Mouse (Mus musculus) liver, embryonic 16.5 days (tissue): Measurements from ENCODE around the gene Ripor3. TPM values are rescaled to one million over a fixed set of nuclear protein-coding genes. Genes with fewer than 3 reads are reported as not detected.

Experiments
- ATAC-seq: fragments of 200-750 bp; cut with Nextera tagmentation; 2 replicates; pipeline ENCODE4 v1.8.0; 2017; ENCODE audit warnings: low read depth, mild to moderate bottlenecking, moderate number of reproducible peaks, moderate library complexity
- H3K27ac ChIP-seq: fragments of 300-500 bp; sonication (generic); 2 replicates; pipeline ENCODE4 v1.5.1; 2014; ENCODE audit warnings: mild to moderate bottlenecking, low read length
- H3K27me3 ChIP-seq: fragments of 300-500 bp; sonication (generic); 2 replicates; pipeline ENCODE4 v1.6.1; 2014; ENCODE audit warnings: low read depth, low read length, mixed read lengths; ENCODE audit not compliant: control insufficient read depth, insufficient read depth
- H3K36me3 ChIP-seq: fragments of 300-500 bp; sonication (generic); 2 replicates; pipeline ENCODE4 v1.6.1; 2014; ENCODE audit warnings: mild to moderate bottlenecking; ENCODE audit not compliant: control insufficient read depth, insufficient read depth
- H3K4me1 ChIP-seq: fragments of 300-500 bp; sonication (generic); 2 replicates; pipeline ENCODE4 v1.6.1; 2014; ENCODE audit warnings: low read depth, low read length, mixed read lengths; ENCODE audit not compliant: control insufficient read depth
- H3K4me2 ChIP-seq: fragments of 300-500 bp; sonication (generic); 2 replicates; pipeline ENCODE4 v1.6.1; 2014; ENCODE audit warnings: low read depth, low read length, mixed read lengths
- H3K4me3 ChIP-seq: fragments of 300-500 bp; sonication (generic); 2 replicates; pipeline ENCODE4 v1.5.1; 2014; ENCODE audit warnings: low read depth, mild to moderate bottlenecking, low read length
- H3K9ac ChIP-seq: fragments of 300-500 bp; sonication (generic); 2 replicates; pipeline ENCODE4 v1.6.1; 2014; ENCODE audit warnings: low read depth, low read length
- H3K9me3 ChIP-seq: fragments of 300-500 bp; sonication (generic); replicated peaks from 2 replicates; pipeline ENCODE4 v1.6.1; 2016; ENCODE audit warnings: low read length; ENCODE audit not compliant: control insufficient read depth
- WGBS: fragments of 180-500 bp; shearing (Covaris S2); extraction: QIAGEN DNeasy Blood & Tissue Kit; methylation state at CpG from one replicate; pipeline ENCODE4 v1.1.7; 2014; ENCODE audit not compliant: insufficient replicate concordance; 5-methylcytosine and 5-hydroxymethylcytosine counted together
- polyA plus RNA-seq: library from polyadenylated mRNA; unstranded; fragments of >200 nt; fragmentation: Nextera tagmentation; extraction: Ambion mirVana; gene quantifications from 2 replicates; pipeline ENCODE4 v1.2.1, GENCODE M21; 2015

Gene Ripor3
- polyA plus RNA-seq, 1 experiment from 2014 or later = 1.2 TPM

DNA sequence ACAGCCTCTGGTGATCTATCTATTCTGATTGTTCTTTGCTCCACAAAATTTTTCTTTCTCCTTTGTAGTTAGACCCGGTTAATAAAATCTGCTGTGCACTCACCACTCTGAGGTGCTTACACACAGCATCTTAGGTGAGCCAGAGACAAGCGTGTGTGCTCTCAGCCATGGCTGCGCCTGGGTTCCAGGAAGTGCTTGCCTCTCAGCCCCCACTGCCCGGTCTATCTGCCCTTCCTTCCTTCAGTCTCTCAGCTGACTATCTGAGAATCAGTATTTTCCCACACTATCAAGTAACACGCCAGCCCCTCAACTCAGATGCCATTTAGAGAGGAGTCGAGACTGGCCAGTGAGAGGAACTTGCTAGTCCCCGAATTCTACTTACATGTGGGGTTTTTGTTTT is 50.4 kb downstream of the Ripor3 start:
- Histone ChIP-seq H3K4me2 (no peak overlapping the region), H3K4me1 (peaks cover 26% of the 10 kb centered on the region), H3K27ac (peak overlapping the region; percentile 84)

DNA sequence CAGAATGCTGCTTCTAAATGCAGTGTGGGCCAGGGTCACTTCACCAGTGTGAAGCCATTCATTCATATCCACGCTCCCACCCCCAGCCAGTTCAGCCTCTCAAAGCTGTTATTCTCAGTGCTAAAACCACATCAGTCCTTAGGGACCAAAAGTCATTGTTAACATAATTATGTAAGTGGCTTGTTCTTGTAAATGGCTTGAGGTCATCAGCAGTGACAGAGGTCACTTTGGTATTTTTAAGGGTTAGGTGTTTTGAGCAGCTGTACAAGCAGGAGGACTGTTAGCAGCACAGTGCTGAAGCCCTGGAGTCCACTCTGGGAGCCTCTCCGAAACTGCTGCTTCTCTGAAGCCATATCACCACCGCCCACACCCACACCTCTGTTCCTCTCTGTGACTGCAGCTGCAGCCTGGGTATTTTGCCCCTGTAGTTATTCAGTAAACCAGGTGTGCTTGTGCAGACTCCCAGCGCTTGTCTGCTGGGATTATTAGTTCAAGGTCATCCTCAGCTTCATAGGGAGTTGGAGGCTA is 51.0 kb downstream of the Ripor3 start:
- Histone ChIP-seq H3K27me3 (no peaks in the 10 kb centered on the region), H3K9me3 (no peaks in the 10 kb centered on the region), H3K9ac (no peak overlapping the region), H3K4me2 (peak overlapping the region; percentile 43), H3K4me1 (peaks cover 26% of the 10 kb centered on the region), H3K4me3 (no peak overlapping the region), H3K27ac (peak overlapping the region; percentile 84), H3K36me3 (no peaks in the 10 kb centered on the region)
- ATAC-seq = peak; percentile 59
- WGBS = 37% methylated on average over 4 of the region's 4 CpGs

More for the DNA sequence above, 50.4 kb downstream of the Ripor3 start:
- Histone ChIP-seq H3K36me3 (no peaks in the 10 kb centered on the region), H3K9ac (peak overlapping the region; percentile 9; the same call in 1 of the 2 replicates), H3K27me3 (no peaks in the 10 kb centered on the region), H3K4me3 (no peak overlapping the region), H3K9me3 (no peaks in the 10 kb centered on the region)
- no peak for ATAC-seq
- 24% methylated on average over 7 of the region's 7 CpGs for WGBS

DNA sequence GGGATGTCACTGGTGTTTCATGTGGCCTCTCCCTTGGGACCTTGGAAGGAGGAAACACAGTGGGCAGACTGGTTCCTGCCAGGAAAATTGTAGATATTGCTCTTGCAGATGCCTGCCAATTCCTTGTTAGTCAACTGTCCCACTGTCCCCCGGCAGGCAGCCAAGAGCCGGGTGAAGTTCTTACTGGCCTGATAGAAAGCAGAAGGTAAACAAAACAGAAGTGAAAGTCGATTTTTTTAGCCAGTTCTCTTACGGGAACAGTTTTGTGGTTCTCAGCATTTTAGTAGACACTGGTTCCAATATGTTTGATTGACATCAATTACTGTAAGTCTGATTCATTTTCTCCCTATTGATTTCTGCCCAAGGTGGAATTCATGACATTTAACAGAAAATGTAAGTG is 51.6 kb downstream of the Ripor3 start:
- Histone ChIP-seq H3K27me3 (no peaks in the 10 kb centered on the region), H3K4me2 (peak overlapping the region; percentile 43)
- WGBS = 35% methylated on average over 4 of the region's 4 CpGs

DNA sequence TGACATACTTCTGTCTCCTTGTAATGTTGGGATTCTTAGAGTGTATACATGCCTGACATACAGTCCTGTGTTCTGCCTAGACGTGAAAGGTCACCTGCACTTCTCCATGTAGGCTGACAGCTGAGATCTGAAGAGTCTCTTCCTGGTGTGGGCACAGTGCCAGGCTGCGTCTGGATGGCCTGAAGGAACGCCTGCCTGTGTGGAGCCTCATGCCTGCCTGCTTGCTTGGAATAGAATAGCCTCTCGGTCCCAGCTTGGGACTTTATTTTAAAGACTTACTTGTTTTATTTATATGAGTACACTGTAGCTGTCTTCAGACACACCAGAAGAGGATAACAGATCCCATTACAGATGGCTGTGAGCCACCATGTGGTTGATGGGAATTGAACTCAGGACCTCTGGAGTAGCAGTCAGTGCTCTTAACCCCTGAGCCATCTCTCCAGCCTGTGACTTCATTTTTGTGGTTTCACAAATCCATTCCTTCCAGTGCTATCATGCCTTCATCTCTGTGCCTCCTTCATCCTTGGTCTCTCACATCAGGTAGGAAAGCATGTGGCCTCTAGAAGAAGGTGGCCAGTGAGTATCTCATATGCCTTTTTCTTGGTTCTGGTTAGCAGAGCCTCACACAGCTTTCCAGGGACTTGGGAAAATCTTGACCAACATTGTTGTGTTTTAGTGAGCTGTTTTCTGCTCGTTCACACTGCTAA is 52.2 kb downstream of the Ripor3 start:
- peak overlapping the region; percentile 84 for H3K27ac ChIP-seq
- no peak for ATAC-seq

More for the DNA sequence above, 51.6 kb downstream of the Ripor3 start:
- Histone ChIP-seq H3K27ac (peak overlapping the region; percentile 84), H3K36me3 (no peaks in the 10 kb centered on the region), H3K4me1 (peaks cover 26% of the 10 kb centered on the region), H3K4me3 (no peak overlapping the region), H3K9ac (no peak overlapping the region), H3K9me3 (no peaks in the 10 kb centered on the region)
- ATAC-seq = peak; percentile 56

DNA sequence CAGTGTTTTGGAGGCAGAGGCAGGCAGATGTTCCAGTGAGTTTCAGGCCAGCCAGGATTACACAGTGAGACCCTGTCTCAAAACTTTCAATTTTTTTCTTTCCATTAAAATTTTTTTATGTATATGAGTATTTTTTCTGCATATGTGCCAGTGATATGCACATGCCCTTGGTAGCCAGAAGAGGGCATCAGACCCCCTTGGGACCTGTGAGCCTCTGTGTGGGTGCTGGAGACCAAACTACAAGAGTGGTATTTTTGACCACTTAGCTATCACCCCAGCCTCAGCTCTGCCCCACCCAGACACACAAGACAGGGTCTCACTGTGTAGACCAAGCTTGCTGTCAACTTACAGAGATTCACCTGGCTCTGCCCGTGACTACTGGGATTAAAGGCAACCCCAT is 52.9 kb downstream of the Ripor3 start:
- 78% methylated on average over 1 of the region's 1 CpGs for WGBS
- no peak for ATAC-seq

More for the DNA sequence above, 52.2 kb downstream of the Ripor3 start:
- no peaks in the 10 kb centered on the region for H3K27me3 ChIP-seq
- H3K9ac ChIP-seq = no peak overlapping the region
- H3K4me3 ChIP-seq = no peak overlapping the region
- peaks cover 26% of the 10 kb centered on the region for H3K4me1 ChIP-seq
- WGBS = 54% methylated on average over 5 of the region's 5 CpGs
- H3K4me2 ChIP-seq = no peak overlapping the region
- no peaks in the 10 kb centered on the region for H3K9me3 ChIP-seq
- no peaks in the 10 kb centered on the region for H3K36me3 ChIP-seq

DNA sequence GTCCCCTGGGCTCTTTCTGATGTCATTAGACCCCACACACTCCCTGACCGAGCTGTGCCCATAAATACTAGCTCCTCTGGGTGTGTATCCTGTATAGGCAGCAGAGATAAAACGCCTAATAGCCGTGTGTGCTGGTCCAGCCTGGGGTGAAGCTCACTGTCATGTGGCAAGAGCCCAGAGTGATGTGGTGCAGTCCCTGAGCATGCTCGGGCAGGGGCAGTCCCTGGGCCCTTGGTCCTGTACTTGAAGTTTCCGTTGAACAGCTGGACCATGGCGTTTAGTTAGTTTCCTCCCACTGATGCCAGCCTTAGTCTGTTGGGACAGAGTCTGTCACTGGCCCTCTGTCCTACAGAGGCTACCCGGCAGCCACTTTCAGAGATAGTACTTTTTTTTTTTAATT is 55.5 kb downstream of the Ripor3 start:
- Histone ChIP-seq H3K9ac (no peak overlapping the region), H3K4me2 (no peak overlapping the region), H3K36me3 (no peaks in the 10 kb centered on the region), H3K9me3 (no peaks in the 10 kb centered on the region), H3K4me1 (peaks cover 21% of the 10 kb centered on the region), H3K4me3 (no peak overlapping the region), H3K27me3 (no peaks in the 10 kb centered on the region), H3K27ac (no peak overlapping the region)
- WGBS = 54% methylated on average over 7 of the region's 7 CpGs
- ATAC-seq = no peak

More for the DNA sequence above, 52.9 kb downstream of the Ripor3 start:
- Histone ChIP-seq H3K4me2 (no peak overlapping the region), H3K9ac (no peak overlapping the region), H3K4me3 (no peak overlapping the region), H3K27ac (no peak overlapping the region), H3K36me3 (no peaks in the 10 kb centered on the region), H3K4me1 (peaks cover 26% of the 10 kb centered on the region), H3K9me3 (no peaks in the 10 kb centered on the region), H3K27me3 (no peaks in the 10 kb centered on the region)

DNA sequence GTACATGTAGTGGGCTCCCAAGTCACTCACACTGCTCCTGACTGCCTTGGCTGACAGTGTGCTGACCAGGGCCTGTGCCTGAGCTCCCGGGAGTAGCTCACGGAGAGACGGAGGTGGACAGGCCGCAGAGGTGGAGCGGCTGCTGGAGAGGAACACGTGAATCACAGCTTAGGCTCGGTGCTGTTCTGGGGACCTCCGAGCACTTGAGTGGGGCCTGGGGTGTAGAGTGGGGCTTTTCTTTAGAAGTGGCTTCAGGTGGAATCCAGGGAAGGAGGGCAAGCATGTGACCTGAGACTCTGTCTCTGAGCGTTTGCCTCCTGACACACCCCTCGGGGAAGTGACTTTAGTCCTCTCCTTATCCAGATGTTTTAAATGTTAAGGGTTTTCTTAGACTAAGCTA is 56.6 kb downstream of the Ripor3 start:
- Histone ChIP-seq H3K27ac (no peak overlapping the region), H3K4me1 (peaks cover 27% of the 10 kb centered on the region), H3K4me3 (no peak overlapping the region), H3K9ac (no peak overlapping the region), H3K36me3 (no peaks in the 10 kb centered on the region), H3K9me3 (no peaks in the 10 kb centered on the region), H3K27me3 (no peaks in the 10 kb centered on the region), H3K4me2 (no peak overlapping the region)
- WGBS = 75% methylated on average over 10 of the region's 10 CpGs
- ATAC-seq = no peak

DNA sequence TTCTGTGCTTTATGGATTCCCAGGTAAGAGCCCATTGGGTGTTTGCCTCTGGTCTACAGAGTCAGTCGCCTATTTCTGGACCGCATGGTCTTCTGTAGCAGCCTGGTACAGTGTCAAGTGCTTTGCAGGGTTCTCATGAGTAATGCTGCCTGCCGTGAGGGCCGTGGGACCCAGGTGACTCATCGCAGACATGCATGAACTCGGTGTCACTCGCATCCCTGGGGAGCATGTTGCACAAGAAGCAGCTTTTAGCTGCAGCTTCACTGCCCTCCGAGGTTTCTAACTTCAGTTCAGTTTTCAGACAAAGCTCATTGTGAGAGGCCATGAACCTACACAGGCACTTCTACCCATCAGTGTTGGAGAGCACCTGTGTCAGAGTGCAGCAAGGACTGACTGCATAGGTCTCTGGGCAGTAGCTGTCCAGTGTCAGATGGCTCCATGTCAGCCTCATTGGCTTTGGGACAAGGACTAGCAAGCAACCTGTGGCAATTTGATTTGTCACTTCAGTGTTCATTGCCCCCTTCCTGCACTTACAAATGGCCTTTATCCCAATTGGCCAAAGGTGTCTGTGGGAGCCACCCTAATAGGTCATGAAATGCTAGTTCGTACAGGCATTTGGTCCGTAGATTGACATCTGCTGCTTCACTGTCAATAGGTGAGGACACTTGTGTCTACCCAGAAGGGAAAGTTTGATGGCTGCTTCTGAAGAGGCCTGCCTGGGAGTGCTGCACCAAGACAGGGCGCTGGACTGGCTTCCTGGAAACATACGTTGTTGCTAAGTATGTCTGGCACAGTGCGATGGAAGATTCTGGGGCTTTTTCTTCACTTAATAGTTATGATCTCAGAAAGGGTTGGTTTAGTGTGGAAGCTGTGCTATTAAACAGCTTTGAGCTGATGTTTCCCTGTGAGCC is 58.9 kb downstream of the Ripor3 start:
- Histone ChIP-seq H3K36me3 (no peaks in the 10 kb centered on the region), H3K4me2 (no peak overlapping the region), H3K9ac (no peak overlapping the region), H3K27ac (no peak overlapping the region), H3K27me3 (no peaks in the 10 kb centered on the region), H3K9me3 (no peaks in the 10 kb centered on the region), H3K4me1 (peaks cover 37% of the 10 kb centered on the region), H3K4me3 (no peak overlapping the region)
- WGBS = 71% methylated on average over 13 of the region's 13 CpGs
- ATAC-seq = no peak
